Mouse (Mus musculus) forebrain, postnatal 0 days (tissue): ENCODE data around the gene Nxph4. TPM values are rescaled to one million over a fixed set of nuclear protein-coding genes. Genes with fewer than 3 reads are reported as not detected.

Experiments
- ATAC-seq: fragments of 200-750 bp; cut with Nextera tagmentation; 2 replicates; pipeline ENCODE4 v1.8.0; 2017; ENCODE audit warnings: mild to moderate bottlenecking, moderate library complexity
- DNase-seq: peaks from one replicate; pipeline ENCODE4 v3.0.0-alpha.2; 2015
- H3K27ac ChIP-seq: fragments of 300-500 bp; sonication (generic); 2 replicates; pipeline ENCODE4 v1.5.1; 2014; ENCODE audit warnings: low read depth, mild to moderate bottlenecking, antibody characterized with exemption, low read length, moderate library complexity, mixed read lengths
- H3K27me3 ChIP-seq: fragments of 300-500 bp; sonication (generic); 2 replicates; pipeline ENCODE4 v1.6.1; 2014; ENCODE audit warnings: mild to moderate bottlenecking, low read length, mixed read lengths; ENCODE audit not compliant: insufficient read depth
- H3K36me3 ChIP-seq: fragments of 300-500 bp; sonication (generic); 2 replicates; pipeline ENCODE4 v1.6.1; 2014; ENCODE audit warnings: mild to moderate bottlenecking, moderate library complexity; ENCODE audit not compliant: insufficient read depth
- H3K4me1 ChIP-seq: fragments of 300-500 bp; sonication (generic); 2 replicates; pipeline ENCODE4 v1.6.1; 2014; ENCODE audit warnings: antibody characterized with exemption; ENCODE audit not compliant: insufficient read depth
- H3K4me2 ChIP-seq: fragments of 300-500 bp; sonication (generic); 2 replicates; pipeline ENCODE4 v1.6.1; 2014; ENCODE audit warnings: low read depth, mild to moderate bottlenecking, moderate library complexity
- H3K4me3 ChIP-seq: fragments of 300-500 bp; sonication (generic); 2 replicates; pipeline ENCODE4 v1.5.1; 2014; ENCODE audit warnings: low read depth, low read length, mixed read lengths
- H3K9ac ChIP-seq: fragments of 300-500 bp; sonication (generic); 2 replicates; pipeline ENCODE4 v1.6.1; 2014; ENCODE audit warnings: mild to moderate bottlenecking
- H3K9me3 ChIP-seq: fragments of 300-500 bp; sonication (generic); 2 replicates; pipeline ENCODE4 v1.6.1; 2016; ENCODE audit warnings: low read length
- CTCF ChIP-seq: sonication (generic); IDR thresholded peaks from 2 replicates; pipeline ENCODE4 v1.5.1; 2016; ENCODE audit warnings: antibody characterized with exemption, control low read depth, low read depth
- WGBS: fragments of 180-500 bp; shearing (Covaris S2); extraction: QIAGEN DNeasy Blood & Tissue Kit; methylation state at CpG from one replicate; pipeline ENCODE4 v1.1.7; 2014; 5-methylcytosine and 5-hydroxymethylcytosine counted together
- polyA plus RNA-seq: library from polyadenylated mRNA; unstranded; fragments of >200 nt; fragmentation: Nextera tagmentation; extraction: Ambion mirVana; gene quantifications from 2 replicates; pipeline ENCODE4 v1.2.1, GENCODE M21; 2015
- total RNA-seq: library from RNA; depleted of rRNA; stranded (reverse); fragments of >200 nt; gene quantifications from 2 replicates; pipeline ENCODE4 v1.2.3, GENCODE M21; 2014; rRNA removed

The Nxph4 gene
- total RNA-seq (2.1 and 2.2 TPM in 2 replicates), polyA plus RNA-seq (19.9 and 22.6 TPM in 2 replicates)

- Histone ChIP-seq H3K9me3 (no peaks in the 10 kb centered on the region), H3K27me3 (peaks cover 61% of the 10 kb centered on the region), H3K4me2 (peak within 1 kb of the TSS; percentile 87), H3K4me1 (peaks cover 7% of the 10 kb centered on the region), H3K9ac (peak within 1 kb of the TSS; percentile 37; the same call in 1 of the 2 replicates), H3K36me3 (peaks cover 11% of the 10 kb centered on the region), H3K27ac (no peak within 1 kb of the TSS), H3K4me3 (peak within 1 kb of the TSS; percentile 46)
- ATAC-seq, result no peak
- no peak for DNase-seq
- WGBS, result 2% methylated on average over 54 of the region's 78 CpGs
- no peak for TF ChIP-seq CTCF
These were observed at the start of gene Nxph4 for GRCm38 (mm10) chr10:127534036-127534928. Nxph4 (minus strand) TSS chr10:127534559.

- no peak for ATAC-seq
- H3K9ac ChIP-seq, result no peak overlapping the region
- peaks cover 83% of the 10 kb centered on the region for H3K36me3 ChIP-seq
- H3K4me3 ChIP-seq, result no peak overlapping the region
- H3K4me1 ChIP-seq, result no peaks in the 10 kb centered on the region
- no peak for DNase-seq
- no peaks in the 10 kb centered on the region for H3K27me3 ChIP-seq
- 86% methylated on average over 8 of the region's 8 CpGs for WGBS
- no peak overlapping the region for H3K4me2 ChIP-seq
- no peak overlapping the region for H3K27ac ChIP-seq
- H3K9me3 ChIP-seq, result no peaks in the 10 kb centered on the region
- TF ChIP-seq CTCF, result no peak
These were observed 49.3 kb upstream of the Nxph4 start for GRCm38 (mm10) chr10:127583649-127584048.

- Histone ChIP-seq H3K9ac (no peak overlapping the region), H3K4me2 (no peak overlapping the region), H3K4me1 (no peaks in the 10 kb centered on the region), H3K36me3 (peaks cover 87% of the 10 kb centered on the region), H3K4me3 (no peak overlapping the region), H3K9me3 (no peaks in the 10 kb centered on the region), H3K27me3 (no peaks in the 10 kb centered on the region), H3K27ac (no peak overlapping the region)
- WGBS, result 95% methylated on average over 9 of the region's 9 CpGs
- no peak for TF ChIP-seq CTCF
- ATAC-seq (no peak), DNase-seq (no peak)
These were observed 46.9 kb upstream of the Nxph4 start for GRCm38 (mm10) chr10:127581291-127581690.

- Histone ChIP-seq H3K4me1 (no peaks in the 10 kb centered on the region), H3K9me3 (no peaks in the 10 kb centered on the region), H3K36me3 (peaks cover 99% of the 10 kb centered on the region), H3K27ac (no peak overlapping the region), H3K4me3 (no peak overlapping the region), H3K9ac (no peak overlapping the region), H3K27me3 (no peaks in the 10 kb centered on the region), H3K4me2 (no peak overlapping the region)
- 92% methylated on average over 15 of the region's 15 CpGs for WGBS
- ATAC-seq, result no peak
- DNase-seq, result no peak
- no peak for TF ChIP-seq CTCF
These were observed 43.6 kb upstream of the Nxph4 start for GRCm38 (mm10) chr10:127577982-127578381.

GRCm38 (mm10) chr10:127577156-127577555, 42.8 kb upstream of the Nxph4 start:
- H3K4me2 ChIP-seq, result no peak overlapping the region
- no peak for ATAC-seq
- 90% methylated on average over 9 of the region's 9 CpGs for WGBS
- no peaks in the 10 kb centered on the region for H3K27me3 ChIP-seq
- DNase-seq, result no peak
- no peak overlapping the region for H3K27ac ChIP-seq
- H3K4me3 ChIP-seq, result no peak overlapping the region
- peaks cover 99% of the 10 kb centered on the region for H3K36me3 ChIP-seq
- no peaks in the 10 kb centered on the region for H3K4me1 ChIP-seq
- TF ChIP-seq CTCF, result no peak
- no peaks in the 10 kb centered on the region for H3K9me3 ChIP-seq
- no peak overlapping the region for H3K9ac ChIP-seq

GRCm38 (mm10) chr10:127576381-127576961, 42.1 kb upstream of the Nxph4 start:
- ATAC-seq, result no peak

DNA sequence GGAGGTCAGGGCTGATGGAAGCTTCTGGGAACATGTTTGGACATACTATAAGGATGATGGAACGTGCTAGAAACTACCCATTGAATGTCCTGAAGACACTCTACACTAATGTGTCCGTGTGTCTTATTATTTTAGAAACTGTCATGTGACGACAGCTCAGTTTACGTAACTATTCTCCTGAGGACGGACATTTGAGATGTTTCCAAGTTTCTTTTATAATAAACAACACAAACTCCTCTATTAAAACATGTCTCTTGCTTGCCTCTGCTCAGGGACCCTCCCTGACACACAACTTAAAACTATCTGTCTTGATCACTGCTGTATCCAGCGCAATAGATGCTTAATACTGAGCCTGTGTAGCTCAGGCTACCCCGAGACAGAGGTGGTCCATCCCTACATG, 41.4 kb upstream of the Nxph4 start:
- H3K27me3 ChIP-seq, result no peaks in the 10 kb centered on the region
- no peaks in the 10 kb centered on the region for H3K9me3 ChIP-seq
- H3K9ac ChIP-seq, result no peak overlapping the region
- peaks cover 99% of the 10 kb centered on the region for H3K36me3 ChIP-seq
- no peak overlapping the region for H3K27ac ChIP-seq
- WGBS, result 87% methylated on average over 7 of the region's 7 CpGs
- H3K4me2 ChIP-seq, result no peak overlapping the region
- ATAC-seq (no peak), DNase-seq (no peak)
- H3K4me3 ChIP-seq, result no peak overlapping the region
- no peak for TF ChIP-seq CTCF
- H3K4me1 ChIP-seq, result no peaks in the 10 kb centered on the region

More at GRCm38 (mm10) chr10:127576381-127576961, 42.1 kb upstream of the Nxph4 start:
- 66% methylated on average over 18 of the region's 18 CpGs for WGBS
- no peak overlapping the region for H3K27ac ChIP-seq
- H3K4me2 ChIP-seq, result no peak overlapping the region
- no peaks in the 10 kb centered on the region for H3K9me3 ChIP-seq
- no peaks in the 10 kb centered on the region for H3K4me1 ChIP-seq
- no peaks in the 10 kb centered on the region for H3K27me3 ChIP-seq
- no peak for DNase-seq
- no peak overlapping the region for H3K9ac ChIP-seq
- H3K36me3 ChIP-seq, result peaks cover 99% of the 10 kb centered on the region
- H3K4me3 ChIP-seq, result no peak overlapping the region
- peak; percentile 65 for TF ChIP-seq CTCF
